16 mouse cellular contexts compared by ENCODE assay signal in the genomic region with DNA sequence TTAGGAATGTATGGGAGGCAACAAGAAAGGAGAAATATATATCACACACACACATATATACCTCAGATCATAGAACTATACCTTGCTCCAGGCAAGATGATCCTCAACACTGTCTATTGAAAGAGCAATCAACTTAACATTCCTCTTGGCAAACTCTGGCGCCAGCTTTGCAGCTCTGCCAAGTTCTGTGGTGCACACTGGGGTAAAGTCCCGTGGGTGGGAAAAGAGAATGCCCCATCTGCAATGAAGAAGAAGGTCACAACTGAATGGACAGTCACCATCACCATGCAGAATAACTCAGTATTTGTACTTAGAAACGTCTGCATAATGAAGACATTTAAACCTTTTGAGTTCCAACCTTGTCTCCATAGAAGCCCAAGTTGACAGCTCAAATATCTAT. TPM values are rescaled to one million over a fixed set of nuclear protein-coding genes. Genes with fewer than 3 reads are reported as not detected.
DNase-seq lines count a peak whose midpoint lies in the region; TF ChIP-seq lines count a peak whose summit lies in the region.
"Had no signal": no experiment of that assay in that cellular context is flagged by ENCODE, and none has a peak within 500 bp of the region (broad histone marks: within the 10 kb centered on the region; RNA-seq: fewer than 3 reads in every experiment).

No protein-coding gene starts in this region.

- WGBS in liver, adult 2 months: 33% methylated on average over 3 of the region's 3 CpGs

- no peak overlapping the region; the same call in 1 of the 2 replicates for H3K4me3 ChIP-seq in liver, adult 2 months (ENCODE audit: insufficient read depth, low read depth, low read length)
- H3K4me3 ChIP-seq: heart, embryonic 15.5 days; hindbrain, embryonic 13.5 days; intestine, embryonic 15.5 days; neural tube, embryonic 15.5 days had no signal

- H3K79me2 ChIP-seq in liver, adult 2 months (ENCODE audit: control insufficient read depth, insufficient read depth, low read length): peaks cover 13% of the 10 kb centered on the region; the same call in 1 of the 2 replicates

- peak; percentile 22 for DNase-seq in cerebellum, adult 9-11 months
- DNase-seq in cerebellum, adult 8-10 months: no peak
- peak; percentile 64 for DNase-seq in kidney, adult 18-20 months
- DNase-seq in kidney, postnatal 10 days: no peak
- DNase-seq in liver, adult 2 months (ENCODE audit: extremely low read depth, low read depth, low spot score): peak; percentile 82
- DNase-seq in liver: no peak
- DNase-seq in kidney, postnatal 25 days: peak; percentile 59 to 70
- DNase-seq: adrenal gland, postnatal 25 days; B cell, adult 2 months; forebrain, postnatal 0 days; liver, embryonic 13.5 days; midbrain, embryonic 14.5 days had no signal

- TF ChIP-seq POLR2A in liver, adult 2 months (IDR thresholded peaks at IDR 0.05; ENCODE audit: extremely low read depth, insufficient read depth, low read length): no peak

- peaks cover 45% of the 10 kb centered on the region for H3K36me3 ChIP-seq in liver, adult 2 months (ENCODE audit: control insufficient read depth, insufficient read depth, low read length)

- H3K27me3 ChIP-seq in liver, adult 2 months (ENCODE audit: control insufficient read depth, insufficient read depth, low read length): no peaks in the 10 kb centered on the region
- H3K27me3 ChIP-seq: heart, embryonic 15.5 days; intestine, embryonic 15.5 days; liver, embryonic 13.5 days; neural tube, embryonic 15.5 days had no signal

- no peak overlapping the region for H3K27ac ChIP-seq in liver, adult 2 months (replicated peaks; ENCODE audit: insufficient read depth, low read depth, low read length)
- H3K27ac ChIP-seq: heart, embryonic 15.5 days; hindbrain, embryonic 13.5 days; intestine, embryonic 15.5 days; liver, embryonic 13.5 days; neural tube, embryonic 15.5 days had no signal

- no peak overlapping the region for H3K9ac ChIP-seq in liver, adult 2 months (ENCODE audit: low read depth, low read length)
- H3K9ac ChIP-seq: forebrain, postnatal 0 days; heart, embryonic 15.5 days; hindbrain, embryonic 13.5 days; intestine, embryonic 15.5 days; neural tube, embryonic 15.5 days had no signal

- no peak for TF ChIP-seq CTCF in liver, adult 2 months (IDR thresholded peaks at IDR 0.05; ENCODE audit: low read depth, low read length)

- H3K4me1 ChIP-seq in liver, adult 2 months (ENCODE audit: control insufficient read depth, insufficient read depth, low read length): peaks cover 15% of the 10 kb centered on the region

RNA-seq across cellular contexts. Expression of a gene that starts 3.8 kb away (rescaled TPM):
- total RNA-seq in liver, adult 2 months (2014; rRNA removed): 413 and 458 TPM in 2 replicates
- 221 and 315 TPM in 2 replicates for polyA plus RNA-seq in liver, adult 2 months (2012; rRNA removed)

Comparison
In these comparisons a context has a peak if more than half of its experiments do, and no peak if none do; other contexts are left out.
1. DNase-seq: peak in cerebellum, adult 9-11 months (single experiment), kidney, adult 18-20 months (single experiment), liver, adult 2 months (single experiment) and kidney, postnatal 25 days (2 of 2); none in cerebellum, adult 8-10 months (single experiment), kidney, postnatal 10 days (single experiment) and liver (single experiment).